In the genomic region with DNA sequence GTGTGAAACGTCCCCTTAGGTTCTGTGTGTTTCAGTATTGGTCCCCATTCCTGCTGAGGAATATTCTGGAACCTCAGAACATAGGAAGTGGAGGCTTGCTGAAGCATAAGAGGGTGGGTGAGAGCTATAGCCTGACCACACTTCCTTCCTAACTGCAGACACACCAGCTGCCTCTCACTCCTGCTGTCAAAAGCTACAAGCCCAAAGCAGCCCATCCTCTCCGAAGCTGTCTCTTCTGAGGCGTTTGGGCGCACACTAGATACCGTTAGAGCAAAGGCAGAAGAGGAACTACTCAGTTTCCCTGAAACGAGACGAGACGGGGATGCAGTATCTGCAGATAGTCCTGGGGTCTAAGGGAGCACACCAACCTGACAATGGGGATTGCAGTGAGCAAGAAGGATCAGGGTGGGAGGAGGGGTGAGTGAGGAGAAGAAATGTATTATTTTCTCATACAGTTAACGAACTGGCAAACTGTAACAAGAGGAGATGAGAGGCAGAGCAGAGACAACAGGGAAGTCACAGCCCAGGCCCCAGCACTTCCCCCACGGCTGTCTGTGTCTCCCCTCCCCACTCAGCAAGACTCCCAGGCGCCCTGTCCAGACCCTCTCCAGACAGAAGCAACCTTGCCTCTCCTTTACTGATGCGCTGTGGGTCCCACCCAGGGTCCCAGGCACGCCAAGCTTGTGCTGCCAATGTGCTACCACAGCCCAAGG, we compare ENCODE assay signal across 13 mouse cellular contexts. TPM values are rescaled to one million over a fixed set of nuclear protein-coding genes. Genes with fewer than 3 reads are reported as not detected.
DNase-seq lines count a peak whose midpoint lies in the region; ATAC-seq and TF ChIP-seq lines count a peak whose summit lies in the region.
"Had no signal": no experiment of that assay in that cellular context is flagged by ENCODE, and none has a peak within 500 bp of the region (broad histone marks: within the 10 kb centered on the region; RNA-seq: fewer than 3 reads in every experiment).

No protein-coding gene starts in this region.

- no peak overlapping the region for H3K9ac ChIP-seq in liver, embryonic 13.5 days
- H3K9ac ChIP-seq in kidney, embryonic 14.5 days (ENCODE audit: low read depth, low read length) = no peak overlapping the region
- H3K9ac ChIP-seq: embryonic facial prominence, embryonic 15.5 days; neural tube, embryonic 12.5 days had no signal

- no peaks in the 10 kb centered on the region for H3K9me3 ChIP-seq in liver, embryonic 13.5 days (replicated peaks)
- H3K9me3 ChIP-seq in kidney, embryonic 14.5 days (ENCODE audit: control insufficient read depth, low read length) = no peaks in the 10 kb centered on the region
- H3K9me3 ChIP-seq: embryonic facial prominence, embryonic 15.5 days; neural tube, embryonic 12.5 days had no signal

- H3K36me3 ChIP-seq in liver, embryonic 13.5 days = peaks cover 93% of the 10 kb centered on the region
- H3K36me3 ChIP-seq in spleen, adult 2 months (ENCODE audit: control insufficient read depth, insufficient read depth, low read length) = peaks cover 18% of the 10 kb centered on the region
- H3K36me3 ChIP-seq in kidney, embryonic 14.5 days (ENCODE audit: control insufficient read depth, insufficient read depth, low read length) = peaks cover 83% of the 10 kb centered on the region

- no peak for TF ChIP-seq CTCF in spleen, adult 2 months (IDR thresholded peaks at IDR 0.05; ENCODE audit: extremely low read depth, insufficient read depth, insufficient read length, insufficient replicate concordance)

- no peak overlapping the region for H3K4me2 ChIP-seq in liver, embryonic 13.5 days
- no peak overlapping the region for H3K4me2 ChIP-seq in kidney, embryonic 14.5 days (replicated peaks; ENCODE audit: low read depth, low read length)
- H3K4me2 ChIP-seq: embryonic facial prominence, embryonic 15.5 days; neural tube, embryonic 12.5 days had no signal

- peak; percentile 93 for DNase-seq in 3T3-L1 (ENCODE audit: low read depth, low spot score)
- DNase-seq in CD4-positive helper T cell, adult 2 months (ENCODE audit: low read depth, low spot score) = peak; percentile 31
- no peak for DNase-seq in liver, embryonic 13.5 days
- DNase-seq in spleen, adult 2 months (ENCODE audit: low read depth in 1 of 2, low spot score in 2 of 2) = peak in 1 of 2 experiments; percentile 60
- no peak for DNase-seq in urinary bladder, postnatal 4 days (ENCODE audit: low spot score in 2 of 2)
- no peak for DNase-seq in urinary bladder, postnatal 10 days (ENCODE audit: low spot score)
- DNase-seq: adrenal gland, postnatal 10 days; cerebellum, adult 9-10 months; lung, postnatal 4 days had no signal

- peak; percentile 42 for ATAC-seq in liver, embryonic 13.5 days (ENCODE audit: low read depth)
- ATAC-seq in kidney, embryonic 14.5 days (ENCODE audit: low FRiP score, low TSS enrichment) = no peak

- no peak for TF ChIP-seq POLR2A in spleen, adult 2 months (IDR thresholded peaks at IDR 0.05; ENCODE audit: low read depth, low read length)

- no peaks in the 10 kb centered on the region for H3K27me3 ChIP-seq in liver, embryonic 13.5 days
- no peaks in the 10 kb centered on the region for H3K27me3 ChIP-seq in spleen, adult 2 months (ENCODE audit: control insufficient read depth, insufficient read depth, low read length)
- H3K27me3 ChIP-seq in kidney, embryonic 14.5 days (ENCODE audit: control insufficient read depth, insufficient read depth, low read length) = no peaks in the 10 kb centered on the region
- H3K27me3 ChIP-seq: embryonic facial prominence, embryonic 15.5 days; neural tube, embryonic 12.5 days had no signal

- H3K4me3 ChIP-seq in liver, embryonic 13.5 days (replicated peaks) = no peak overlapping the region
- 0 out of 2 replicates have a peak overlapping the region, but pooled peaks have one; percentile 12 for H3K4me3 ChIP-seq in spleen, adult 2 months (ENCODE audit: extremely low read depth, insufficient read depth, insufficient read length)
- no peak overlapping the region for H3K4me3 ChIP-seq in kidney, embryonic 14.5 days (ENCODE audit: low read length)
- H3K4me3 ChIP-seq: embryonic facial prominence, embryonic 15.5 days; neural tube, embryonic 12.5 days had no signal

- peaks cover 3% of the 10 kb centered on the region; the same call in 1 of the 2 replicates for H3K4me1 ChIP-seq in liver, embryonic 13.5 days (replicated peaks)
- H3K4me1 ChIP-seq in spleen, adult 2 months (ENCODE audit: control insufficient read depth, insufficient read depth, insufficient read length) = peaks cover 10% of the 10 kb centered on the region
- no peaks in the 10 kb centered on the region for H3K4me1 ChIP-seq in kidney, embryonic 14.5 days (ENCODE audit: control insufficient read depth, insufficient read depth, low read length)
- H3K4me1 ChIP-seq: embryonic facial prominence, embryonic 15.5 days; neural tube, embryonic 12.5 days had no signal

- 46% methylated on average over 13 of the region's 13 CpGs for whole genome bisulfite sequencing in liver, embryonic 13.5 days (ENCODE audit: insufficient replicate concordance)
- 14% methylated on average over 13 of the region's 13 CpGs for WGBS in spleen, adult 2 months
- WGBS in kidney, embryonic 14.5 days = 89% methylated on average over 13 of the region's 13 CpGs

- H3K27ac ChIP-seq in liver, embryonic 13.5 days = peak overlapping the region; percentile 44
- peak overlapping the region; percentile 86 for H3K27ac ChIP-seq in spleen, adult 2 months (ENCODE audit: insufficient read depth, low read length)
- H3K27ac ChIP-seq in kidney, embryonic 14.5 days (ENCODE audit: low read depth, low read length) = no peak overlapping the region
- H3K27ac ChIP-seq: embryonic facial prominence, embryonic 15.5 days; kidney, postnatal 0 days; neural tube, embryonic 12.5 days had no signal

RNA-seq across cellular contexts. Expression of a gene that starts 9.1 kb away (rescaled TPM):
- polyA plus RNA-seq in liver, embryonic 13.5 days (2015; fragmentation: Nextera tagmentation; extraction: Ambion mirVana) = 2.7 and 3.2 TPM in 2 replicates
- polyA plus RNA-seq in spleen, adult 2 months (2012; rRNA removed) = 5.6 and 7.4 TPM in 2 replicates
- polyA plus RNA-seq in kidney, embryonic 14.5 days (2014; fragmentation: Nextera tagmentation; extraction: Ambion mirVana) = 7.5 and 12.5 TPM in 2 replicates

RNA-seq across cellular contexts. Expression of a gene that starts 37.3 kb away (rescaled TPM):
- polyA plus RNA-seq in liver, embryonic 13.5 days (2015; fragmentation: Nextera tagmentation; extraction: Ambion mirVana) = 54.8 and 67.3 TPM in 2 replicates
- polyA plus RNA-seq in spleen, adult 2 months (2012; rRNA removed) = 5.8 and 6.0 TPM in 2 replicates
- polyA plus RNA-seq in kidney, embryonic 14.5 days (2014; fragmentation: Nextera tagmentation; extraction: Ambion mirVana) = 48.6 and 77.5 TPM in 2 replicates

RNA-seq across cellular contexts. Expression of a gene that starts 44.7 kb away (rescaled TPM):
- polyA plus RNA-seq in liver, embryonic 13.5 days (2015; fragmentation: Nextera tagmentation; extraction: Ambion mirVana) = 16.3 and 25.9 TPM in 2 replicates
- 37.2 and 52.6 TPM in 2 replicates for polyA plus RNA-seq in spleen, adult 2 months (2012; rRNA removed)
- polyA plus RNA-seq in kidney, embryonic 14.5 days (2014; fragmentation: Nextera tagmentation; extraction: Ambion mirVana) = 38.6 and 65.6 TPM in 2 replicates

Comparison
In these comparisons a context has a peak if more than half of its experiments do, and no peak if none do; other contexts are left out.
1. DNase-seq: peak in 3T3-L1 (single experiment) and CD4-positive helper T cell, adult 2 months (single experiment); none in liver, embryonic 13.5 days (single experiment), urinary bladder, postnatal 4 days (0 of 2) and urinary bladder, postnatal 10 days (single experiment).